Mouse (Mus musculus) lung, postnatal 0 days (tissue): ENCODE results near the gene Nabp2.

Source experiments
- CTCF ChIP-seq: IDR thresholded peaks from 2 replicates; pipeline ENCODE4 v1.5.1; 2016; ENCODE audit warnings: antibody characterized with exemption, mild to moderate bottlenecking
- EP300 ChIP-seq: IDR thresholded peaks from 2 replicates; pipeline ENCODE4 v1.6.1; 2016; ENCODE audit warnings: antibody characterized with exemption, mild to moderate bottlenecking, control low read depth

DNA sequence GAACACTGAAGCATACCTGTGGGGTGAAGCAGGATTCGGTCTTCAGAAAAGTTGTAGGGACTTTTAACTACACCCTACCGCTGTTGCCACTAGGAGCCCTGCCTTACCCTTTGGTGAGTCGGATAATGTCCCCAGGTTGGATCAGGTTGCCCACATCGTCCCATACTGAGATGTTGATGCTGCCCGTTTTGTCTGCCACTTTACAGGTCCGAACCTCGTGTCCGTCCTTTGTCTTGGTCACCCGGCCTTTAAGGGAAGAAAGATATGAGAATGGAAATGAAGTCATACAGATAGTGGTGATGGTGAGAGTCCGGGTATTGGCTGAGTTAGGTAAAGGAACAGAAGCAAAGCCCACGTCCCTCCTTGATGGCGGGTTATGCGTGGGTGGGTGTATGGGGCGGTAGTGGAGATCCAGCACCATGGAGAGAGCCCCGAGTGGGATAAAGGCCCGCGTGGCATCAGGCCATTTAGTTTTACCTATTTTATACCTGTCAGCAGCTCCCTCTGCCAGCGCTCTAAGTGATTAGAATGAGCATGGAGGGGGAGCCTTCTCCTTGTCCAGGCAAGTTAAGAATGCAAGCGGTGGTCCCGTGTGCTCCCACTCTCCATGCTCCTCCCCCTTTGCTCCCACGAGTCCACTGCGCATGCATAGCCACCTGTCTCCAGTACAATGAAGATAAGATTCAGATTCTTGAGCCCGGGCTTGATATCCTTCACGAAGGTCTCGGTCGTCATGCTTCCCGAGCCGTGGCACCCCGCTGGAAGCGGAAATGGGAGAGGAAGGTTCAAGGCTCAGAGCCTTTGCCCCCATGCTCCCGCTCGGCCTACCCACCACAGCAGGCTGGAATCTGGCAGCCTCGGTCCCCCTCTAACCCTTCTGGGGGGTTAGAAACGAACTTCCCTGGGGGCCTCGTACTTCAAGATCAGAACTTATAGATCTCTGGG, 2.4 kb downstream of the Nabp2 start:
- no peak for TF ChIP-seq CTCF
- no peak for TF ChIP-seq EP300
